Mouse (Mus musculus) brain, embryonic 14.5 days (tissue): ENCODE results near the gene Lypd5.

ENCODE experiments used
- CTCF ChIP-seq: fragments of 200-500 bp; IDR thresholded peaks from 2 replicates; pipeline ENCODE4 v1.5.1; 2012; ENCODE audit warnings: inconsistent platforms, mild to moderate bottlenecking, moderate library complexity, borderline replicate concordance; ENCODE audit not compliant: insufficient read depth, insufficient read length; ENCODE audit errors: extremely low read depth
- POLR2A ChIP-seq: fragments of 200-500 bp; IDR thresholded peaks from 2 replicates; pipeline ENCODE4 v1.6.1; 2012; ENCODE audit warnings: mild to moderate bottlenecking, inconsistent platforms, borderline replicate concordance; ENCODE audit not compliant: poor library complexity, insufficient read depth, insufficient read length, severe bottlenecking; ENCODE audit errors: extremely low read depth

GRCm38 (mm10) chr7:24356081-24356480 lies 7.1 kb downstream of the Lypd5 start:
- TF ChIP-seq POLR2A (no peak), CTCF (no peak)
